15 mouse cellular contexts compared by ENCODE assay signal in genomic region chr6:110709763-110710162, GRCm38 (mm10).
DNase-seq lines count a peak whose midpoint lies in the region; ATAC-seq and TF ChIP-seq lines count a peak whose summit lies in the region.
"Had no signal": no experiment of that assay in that cellular context is flagged by ENCODE, and none has a peak within 500 bp of the region (broad histone marks: within the 10 kb centered on the region; RNA-seq: fewer than 3 reads in every experiment).

No protein-coding gene starts in this region.

- H3K4me2 ChIP-seq in forebrain, embryonic 15.5 days (replicated peaks), result no peak overlapping the region
- no peak overlapping the region for H3K4me2 ChIP-seq in forebrain, embryonic 11.5 days (ENCODE audit: low read depth, low read length, severe bottlenecking)
- H3K4me2 ChIP-seq in myocyte (ENCODE audit: low read depth), result peak overlapping the region; percentile 55
- no peak overlapping the region for H3K4me2 ChIP-seq in midbrain, postnatal 0 days (ENCODE audit: low read depth, low read length, poor library complexity, severe bottlenecking)
- H3K4me2 ChIP-seq: heart, embryonic 12.5 days; limb, embryonic 12.5 days; liver, embryonic 15.5 days had no signal

- H3K27ac ChIP-seq in forebrain, embryonic 15.5 days (replicated peaks), result no peak overlapping the region
- no peak overlapping the region for H3K27ac ChIP-seq in forebrain, embryonic 11.5 days (ENCODE audit: low read depth, low read length)
- peak overlapping the region; percentile 56 for H3K27ac ChIP-seq in layer of hippocampus, adult 2 months
- no peak overlapping the region for H3K27ac ChIP-seq in midbrain, postnatal 0 days (ENCODE audit: low read depth, low read length)
- H3K27ac ChIP-seq: kidney, postnatal 0 days; limb, embryonic 12.5 days; liver, embryonic 15.5 days; midbrain, embryonic 10.5 days had no signal

- no peak for TF ChIP-seq POLR2A in myocyte (IDR thresholded peaks at IDR 0.05; ENCODE audit: insufficient read length, low read depth)

- DNase-seq in forebrain, embryonic 11.5 days (ENCODE audit: low spot score), result no peak
- peak; percentile 10 for DNase-seq in MN1 (ENCODE audit: low spot score)
- DNase-seq in layer of hippocampus, adult 2 months (ENCODE audit: low spot score in 2 of 2), result peak; percentile 68 to 77
- no peak for DNase-seq in midbrain, postnatal 0 days (ENCODE audit: low spot score)
- DNase-seq in thymus, postnatal 0 days (ENCODE audit: low spot score), result no peak
- DNase-seq: adrenal gland, postnatal 14 days; lung, postnatal 14 days had no signal

- H3ac ChIP-seq in myocyte (ENCODE audit: control insufficient read depth, insufficient read length), result no peak overlapping the region

- H3K36me3 ChIP-seq in forebrain, embryonic 15.5 days, result no peaks in the 10 kb centered on the region
- no peaks in the 10 kb centered on the region for H3K36me3 ChIP-seq in forebrain, embryonic 11.5 days (ENCODE audit: control insufficient read depth, insufficient read depth, low read length)
- no peaks in the 10 kb centered on the region for H3K36me3 ChIP-seq in myocyte (ENCODE audit: control insufficient read depth, insufficient read depth)
- H3K36me3 ChIP-seq in midbrain, postnatal 0 days (ENCODE audit: insufficient read depth, low read length), result no peaks in the 10 kb centered on the region
- H3K36me3 ChIP-seq: heart, embryonic 12.5 days; limb, embryonic 12.5 days; liver, embryonic 15.5 days; midbrain, embryonic 10.5 days had no signal

- no peaks in the 10 kb centered on the region for H3K9me3 ChIP-seq in forebrain, embryonic 15.5 days
- H3K9me3 ChIP-seq in forebrain, embryonic 11.5 days (ENCODE audit: control insufficient read depth, low read length), result no peaks in the 10 kb centered on the region
- no peaks in the 10 kb centered on the region for H3K9me3 ChIP-seq in midbrain, postnatal 0 days (ENCODE audit: low read length)
- H3K9me3 ChIP-seq: heart, embryonic 12.5 days; limb, embryonic 12.5 days; liver, embryonic 15.5 days; midbrain, embryonic 10.5 days had no signal

- no peaks in the 10 kb centered on the region for H3K79me2 ChIP-seq in myocyte (ENCODE audit: control insufficient read depth, insufficient read depth)

- 46% methylated on average over 5 of the region's 5 CpGs for WGBS in forebrain, embryonic 15.5 days
- WGBS in forebrain, embryonic 11.5 days, result 73% methylated on average over 5 of the region's 5 CpGs
- 83% methylated on average over 5 of the region's 5 CpGs for WGBS in midbrain, postnatal 0 days

- ATAC-seq in forebrain, embryonic 15.5 days (replicated peaks), result peak; percentile 77
- no peak for ATAC-seq in forebrain, embryonic 11.5 days (replicated peaks; ENCODE audit: low FRiP score)
- ATAC-seq in midbrain, postnatal 0 days (ENCODE audit: low FRiP score), result no peak
- no peak for ATAC-seq in megakaryocyte, adult 5-6 weeks (ENCODE audit: poor library complexity, severe bottlenecking)

- H3K27me3 ChIP-seq in forebrain, embryonic 15.5 days, result no peaks in the 10 kb centered on the region
- no peaks in the 10 kb centered on the region for H3K27me3 ChIP-seq in forebrain, embryonic 11.5 days (ENCODE audit: control insufficient read depth, insufficient read depth, low read length)
- H3K27me3 ChIP-seq in myocyte (ENCODE audit: control insufficient read depth, insufficient read depth, insufficient read length), result no peaks in the 10 kb centered on the region
- no peaks in the 10 kb centered on the region for H3K27me3 ChIP-seq in midbrain, postnatal 0 days (ENCODE audit: insufficient read depth, low read length)
- H3K27me3 ChIP-seq: heart, embryonic 12.5 days; limb, embryonic 12.5 days; liver, embryonic 15.5 days had no signal

- H3K4me1 ChIP-seq in forebrain, embryonic 15.5 days, result no peaks in the 10 kb centered on the region
- no peaks in the 10 kb centered on the region for H3K4me1 ChIP-seq in forebrain, embryonic 11.5 days (replicated peaks; ENCODE audit: control insufficient read depth, insufficient read depth, low read length)
- H3K4me1 ChIP-seq in midbrain, postnatal 0 days (ENCODE audit: insufficient read depth, low read length), result no peaks in the 10 kb centered on the region
- H3K4me1 ChIP-seq: heart, embryonic 12.5 days; limb, embryonic 12.5 days; liver, embryonic 15.5 days; midbrain, embryonic 10.5 days had no signal

- H3K9ac ChIP-seq in forebrain, embryonic 15.5 days (replicated peaks), result no peak overlapping the region
- H3K9ac ChIP-seq in forebrain, embryonic 11.5 days (ENCODE audit: low read length), result no peak overlapping the region
- no peak overlapping the region for H3K9ac ChIP-seq in midbrain, postnatal 0 days (replicated peaks; ENCODE audit: low read length, poor library complexity, severe bottlenecking)
- H3K9ac ChIP-seq: heart, embryonic 12.5 days; limb, embryonic 12.5 days; liver, embryonic 15.5 days had no signal

- H3K4me3 ChIP-seq in forebrain, embryonic 15.5 days, result no peak overlapping the region
- H3K4me3 ChIP-seq in forebrain, embryonic 11.5 days (ENCODE audit: low read depth, low read length), result no peak overlapping the region
- no peak overlapping the region for H3K4me3 ChIP-seq in layer of hippocampus, adult 2 months
- H3K4me3 ChIP-seq in myocyte, result no peak overlapping the region
- H3K4me3 ChIP-seq in midbrain, postnatal 0 days (ENCODE audit: low read depth, low read length), result no peak overlapping the region
- H3K4me3 ChIP-seq: heart, embryonic 12.5 days; limb, embryonic 12.5 days; liver, embryonic 15.5 days; midbrain, embryonic 10.5 days had no signal

- no peak for TF ChIP-seq CTCF in layer of hippocampus, adult 2 months (conservative IDR thresholded peaks at IDR 0.05)
- TF ChIP-seq CTCF in midbrain, postnatal 0 days (IDR thresholded peaks at IDR 0.05), result no peak

TF ChIP-seq in myocyte, 11 proteins besides CTCF, POLR2A, EP300 and RAD21:
- TF ChIP-seq MYOD1 (IDR thresholded peaks at IDR 0.05; ENCODE audit: control insufficient read depth in 1 of 3, insufficient read length in 2 of 3, low read depth in 2 of 3), result peak; percentile 87 to 88 (median 87)
- peak; percentile 73 for TF ChIP-seq TCF12 (IDR thresholded peaks at IDR 0.05; ENCODE audit: insufficient read depth, poor library complexity, severe bottlenecking)
- TF ChIP-seq MYOG (IDR thresholded peaks at IDR 0.05; ENCODE audit: control insufficient read depth in 1 of 3, insufficient read depth in 1 of 3, insufficient read length in 2 of 3, low read depth in 2 of 3), result peak in 2 of 3 experiments; percentile 49 to 70
- peak; percentile 68 for TF ChIP-seq MAX (IDR thresholded peaks at IDR 0.05; ENCODE audit: low read depth)
- no peak for TF ChIP-seq SRF (IDR thresholded peaks at IDR 0.05; ENCODE audit: control insufficient read depth, insufficient read length, low read depth)

Comparison
In these comparisons a context has a peak if more than half of its experiments do, and no peak if none do; other contexts are left out.
1. DNase-seq: peak in MN1 (single experiment) and layer of hippocampus, adult 2 months (2 of 2); none in forebrain, embryonic 11.5 days (single experiment), midbrain, postnatal 0 days (single experiment) and thymus, postnatal 0 days (single experiment).